Mouse (Mus musculus): ENCODE results near the gene Syngap1.
"Not testable (repeated sequence)": the region's sequence is repeated elsewhere in the genome, so short reads cannot be mapped to it uniquely, and the experiment has no call there.

The Syngap1 gene

DNA sequence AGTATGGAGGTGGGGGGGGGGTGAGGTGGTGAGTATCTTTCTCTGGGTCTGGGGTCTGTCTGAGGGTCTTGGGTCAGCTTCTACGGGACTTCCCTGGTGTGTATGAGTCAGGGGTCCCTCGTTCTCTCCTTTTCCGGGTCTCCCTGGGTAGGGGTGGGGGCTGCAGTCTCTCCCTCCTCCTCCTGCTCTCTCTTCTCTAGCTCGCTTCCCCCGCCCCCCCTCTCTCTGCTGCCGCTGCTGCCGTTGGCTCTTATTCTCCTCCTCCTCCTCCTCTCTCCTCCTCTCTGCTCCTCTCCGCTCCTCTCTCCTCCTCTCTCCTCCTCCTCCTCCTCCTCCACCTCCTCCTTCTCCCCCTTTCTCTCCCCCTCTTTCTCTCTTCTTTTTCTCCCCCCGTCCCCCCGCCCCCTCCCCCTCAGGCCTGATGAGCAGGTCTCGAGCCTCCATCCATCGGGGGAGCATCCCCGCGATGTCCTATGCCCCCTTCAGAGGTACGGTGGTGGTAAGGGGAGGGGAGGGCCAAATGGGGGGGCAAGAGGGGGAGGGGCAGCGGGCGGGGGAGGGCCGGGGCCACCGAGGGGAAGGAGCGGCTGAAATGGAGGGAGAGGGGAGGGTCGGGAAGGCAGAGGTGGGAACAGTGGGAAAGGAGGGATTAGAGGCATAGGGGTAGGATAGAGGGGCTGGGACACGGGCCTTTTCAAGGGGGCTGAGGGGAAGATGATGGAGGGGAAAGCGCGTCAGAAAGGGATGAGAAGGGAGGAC lies at the start of gene Syngap1:
Gene Syngap1, plus strand, starts transcription at position 223 of the 759 bp plus-strand sequence.
- DNase-seq, result peak; percentile 61

DNA sequence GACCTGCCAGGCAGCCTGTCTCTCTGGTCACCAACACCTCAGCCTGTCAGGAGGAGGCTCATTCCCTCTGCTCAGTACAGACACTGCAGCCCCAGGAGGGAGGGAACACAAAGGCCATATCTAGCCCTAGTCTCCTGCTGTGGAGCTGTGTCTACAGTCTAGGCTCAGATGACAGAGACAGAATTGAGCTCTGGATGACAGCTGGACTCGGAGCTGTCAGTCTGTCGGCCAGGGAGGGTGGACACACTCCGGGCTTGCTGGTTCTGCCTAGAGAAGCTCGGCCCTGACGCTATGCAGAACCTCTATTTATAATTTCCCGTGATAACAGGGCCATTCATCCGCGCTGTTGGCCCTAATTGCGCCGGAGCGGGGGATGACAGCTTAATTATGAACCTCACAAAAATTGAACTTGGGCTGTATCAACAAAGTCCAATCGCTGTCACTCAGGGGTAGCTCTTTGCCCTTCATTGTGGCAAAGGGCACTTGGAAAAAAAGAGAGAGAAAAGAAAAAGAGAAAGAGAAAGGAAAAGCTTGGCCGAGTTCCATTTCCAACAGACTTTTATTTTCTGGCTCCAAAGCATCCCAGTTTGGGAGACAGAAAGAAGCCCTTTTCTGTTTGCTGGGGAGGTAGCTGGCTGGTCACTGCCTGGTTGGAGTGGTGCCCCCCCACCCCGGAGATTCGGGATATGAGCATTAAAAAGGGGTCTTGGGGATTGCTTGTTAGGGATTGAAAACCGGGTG lies 48.2 kb upstream of the Syngap1 start:
- peak; percentile 24 for DNase-seq

DNA sequence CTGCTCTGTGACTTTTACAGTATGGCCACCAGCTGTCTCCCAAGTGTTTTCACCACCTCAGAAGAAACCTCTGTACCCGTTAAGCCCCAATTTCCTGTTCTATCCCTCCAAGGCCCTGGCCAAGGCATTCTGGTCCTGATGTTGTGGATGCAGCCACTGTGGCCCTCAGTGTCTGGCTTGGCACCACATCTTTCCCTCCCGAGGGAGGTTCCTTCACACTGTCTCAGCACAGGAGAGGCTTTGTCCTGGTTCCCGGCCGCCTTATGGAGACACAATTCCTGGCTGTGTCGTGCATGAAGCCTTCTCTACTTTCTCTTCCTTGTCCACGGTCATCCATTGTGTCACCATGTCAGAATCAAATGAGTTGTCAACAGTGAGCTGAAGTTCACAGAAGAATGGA lies 47.6 kb upstream of the Syngap1 start:
- DNase-seq, result no peak

DNA sequence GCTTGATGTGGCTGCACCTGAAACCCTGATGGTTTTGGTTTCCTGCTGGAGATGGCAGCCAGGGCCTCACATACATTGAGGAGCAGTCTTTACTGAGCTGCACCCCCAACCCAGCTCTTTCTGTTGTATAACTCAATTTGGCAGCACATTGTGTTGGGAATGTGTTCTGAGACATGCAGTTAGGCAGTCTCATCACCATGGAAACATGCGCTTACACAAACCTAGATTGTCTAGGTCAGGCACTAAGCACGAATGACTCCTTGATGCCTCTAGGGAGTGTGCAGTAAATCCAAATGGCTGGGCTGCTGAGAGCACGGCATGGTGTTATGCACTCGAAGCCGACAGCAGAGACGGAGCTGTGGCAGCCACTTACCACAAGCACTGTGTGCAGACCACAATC lies 46.7 kb upstream of the Syngap1 start:
- peak; percentile 66 for DNase-seq

DNA sequence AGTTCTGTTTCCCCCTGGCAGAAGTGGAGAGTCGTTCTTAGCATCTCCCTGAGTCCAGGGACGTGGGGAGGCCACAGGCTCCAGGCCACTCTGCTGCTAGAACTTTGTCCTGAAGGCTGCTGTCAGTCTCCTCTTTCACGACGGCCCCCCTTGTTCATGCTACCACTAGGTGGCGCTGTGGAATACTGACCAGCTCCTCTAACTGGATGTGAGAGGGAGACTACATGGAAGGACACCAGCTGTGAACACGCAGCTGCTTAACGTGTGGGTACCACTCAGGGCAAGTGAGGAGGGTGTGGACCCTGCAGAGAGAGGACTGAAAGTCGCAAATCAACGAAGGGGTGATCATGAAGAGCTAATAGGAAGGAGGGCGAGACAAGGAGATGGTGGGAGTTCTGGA lies 45.5 kb upstream of the Syngap1 start:
- peak; percentile 43 for DNase-seq

DNA sequence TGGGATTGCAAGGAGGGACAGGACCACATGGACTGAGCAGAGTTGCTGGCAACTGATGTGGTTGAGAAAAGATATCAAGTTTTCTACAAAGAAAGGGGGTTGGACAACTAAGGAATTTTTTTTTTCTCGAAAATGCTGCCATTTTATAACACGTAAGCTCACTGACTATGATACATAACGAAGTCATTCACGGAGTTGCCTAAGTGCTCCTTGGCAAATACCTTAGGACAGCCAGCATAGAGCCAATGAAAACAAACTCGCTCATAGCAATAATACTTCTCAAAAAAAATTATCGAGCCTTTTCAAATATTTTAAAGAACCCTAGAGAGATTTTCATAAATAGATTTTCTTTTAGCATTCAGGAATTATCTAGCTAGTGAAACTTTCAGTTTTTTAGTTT lies 40.1 kb upstream of the Syngap1 start:
- no peak for DNase-seq

DNA sequence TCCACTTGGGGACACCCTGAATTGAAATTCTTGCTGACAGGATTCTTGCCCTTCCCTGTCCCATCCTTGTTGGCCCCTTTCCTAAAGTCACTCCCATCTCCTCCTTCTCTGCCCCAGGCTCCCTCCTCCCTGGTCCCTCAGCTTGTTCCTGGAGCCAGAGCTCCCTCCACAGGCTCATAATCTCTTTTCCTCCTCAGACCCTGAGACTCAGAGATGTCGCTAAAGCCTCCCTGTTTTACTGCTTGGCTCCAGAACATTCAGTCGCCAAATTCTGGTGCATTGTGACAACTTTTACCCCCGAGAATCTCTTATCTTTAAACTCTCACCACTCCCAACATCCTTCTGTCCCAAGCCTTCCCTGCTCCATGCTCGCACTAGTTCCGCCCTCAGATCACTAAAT lies 36.7 kb upstream of the Syngap1 start:
- DNase-seq, result no peak

DNA sequence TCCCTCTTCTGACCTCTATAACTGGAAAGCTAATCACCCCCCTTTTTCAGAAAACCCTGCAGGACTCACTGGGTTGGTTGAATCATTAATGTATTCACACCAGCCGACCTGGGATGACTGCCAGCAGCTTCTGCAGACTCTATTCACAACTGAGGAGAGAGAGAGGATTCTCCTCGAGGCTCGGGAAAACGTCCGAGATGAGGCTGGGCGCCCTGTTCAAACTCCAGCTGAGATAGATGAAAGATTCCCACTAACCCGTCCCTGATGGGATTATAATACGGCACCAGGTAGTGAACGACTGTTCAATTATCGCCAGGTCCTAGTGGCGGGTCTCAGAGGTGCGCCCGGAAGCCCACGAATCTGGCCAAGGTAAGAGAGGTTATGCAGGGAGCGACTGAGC lies 33.5 kb upstream of the Syngap1 start:
- DNase-seq, result not testable (repeated sequence)

DNA sequence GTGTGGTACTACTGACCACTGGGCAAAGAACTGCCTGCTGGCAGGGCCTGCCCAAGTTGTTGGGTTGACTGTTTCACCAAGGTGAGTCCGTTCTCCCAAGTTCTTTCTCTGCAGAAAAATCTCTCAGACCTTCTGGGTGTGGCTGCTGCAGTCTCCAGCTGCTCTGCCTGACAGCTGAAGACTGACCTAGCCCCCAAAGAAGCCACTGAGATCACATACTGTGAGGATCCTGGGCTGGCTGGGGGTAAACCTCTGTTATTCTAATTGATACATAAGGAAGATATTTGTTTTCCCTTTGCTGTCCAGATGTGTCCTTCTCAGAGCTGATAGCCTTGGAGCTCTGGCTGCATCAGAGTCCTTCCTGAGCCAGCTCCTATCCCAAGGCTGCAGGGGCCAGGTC lies 25.8 kb upstream of the Syngap1 start:
- DNase-seq, result no peak

DNA sequence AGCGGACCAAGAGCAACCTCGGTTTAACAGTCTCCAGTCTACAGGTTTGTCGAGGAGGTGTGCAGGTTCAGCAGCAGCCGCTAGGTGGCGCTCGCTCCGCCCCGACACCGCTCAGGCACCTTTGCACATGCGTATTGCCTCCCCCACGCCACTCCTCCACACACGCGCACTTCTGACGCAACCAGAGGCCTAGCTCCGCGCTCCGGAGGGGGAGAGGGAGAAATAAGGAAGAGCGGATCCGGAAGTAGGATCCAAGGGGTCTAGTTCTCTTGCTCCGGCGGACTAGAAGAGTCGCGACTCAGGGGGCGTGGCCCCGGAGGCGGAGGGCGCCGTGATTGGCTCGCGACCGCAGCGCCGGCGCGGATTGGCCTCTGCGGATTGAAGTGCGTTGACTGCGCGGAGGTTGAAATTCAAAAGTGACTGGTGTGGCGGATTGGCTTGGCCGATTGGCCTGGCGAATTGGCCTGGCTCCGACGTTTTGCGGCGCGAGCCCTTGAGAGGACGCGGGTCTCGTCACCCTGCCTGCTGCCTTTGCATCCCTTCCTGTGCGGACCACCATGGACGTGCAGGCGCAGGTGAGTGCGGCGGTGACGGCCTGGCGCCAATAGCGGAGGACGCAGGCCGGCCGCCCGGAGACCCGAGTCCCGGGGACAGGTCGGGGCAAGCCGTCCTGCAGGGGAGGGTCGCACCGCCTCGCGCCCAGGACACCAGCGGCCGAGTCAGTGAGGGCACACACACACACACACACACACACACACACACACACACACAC lies 24.2 kb upstream of the Syngap1 start, which contains the start of gene Kifc5b:
Gene Kifc5b, plus strand, starts transcription at position 381 of the 772 bp plus-strand sequence.
- DNase-seq, result peak; percentile 99

DNA sequence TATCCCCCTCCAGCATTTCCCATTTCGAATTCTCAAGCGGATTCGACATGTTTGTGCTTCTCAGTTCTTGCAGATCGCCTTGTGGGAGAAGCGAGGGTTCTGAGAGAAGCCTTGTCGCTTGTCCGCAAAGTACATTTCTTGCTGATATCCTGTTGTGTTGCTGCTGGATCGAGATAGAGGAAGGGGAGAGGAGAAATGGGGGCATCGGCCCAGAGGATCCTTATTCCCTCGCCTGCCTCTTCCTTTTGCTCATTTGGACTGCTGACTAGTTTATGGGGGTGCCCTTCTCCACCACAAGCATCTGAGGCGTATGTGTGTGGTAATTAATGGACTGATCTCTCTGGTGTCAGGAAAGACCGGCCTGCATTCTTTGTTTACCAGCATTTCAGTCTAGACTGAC lies 23.5 kb upstream of the Syngap1 start:
- DNase-seq, result not testable (repeated sequence)

DNA sequence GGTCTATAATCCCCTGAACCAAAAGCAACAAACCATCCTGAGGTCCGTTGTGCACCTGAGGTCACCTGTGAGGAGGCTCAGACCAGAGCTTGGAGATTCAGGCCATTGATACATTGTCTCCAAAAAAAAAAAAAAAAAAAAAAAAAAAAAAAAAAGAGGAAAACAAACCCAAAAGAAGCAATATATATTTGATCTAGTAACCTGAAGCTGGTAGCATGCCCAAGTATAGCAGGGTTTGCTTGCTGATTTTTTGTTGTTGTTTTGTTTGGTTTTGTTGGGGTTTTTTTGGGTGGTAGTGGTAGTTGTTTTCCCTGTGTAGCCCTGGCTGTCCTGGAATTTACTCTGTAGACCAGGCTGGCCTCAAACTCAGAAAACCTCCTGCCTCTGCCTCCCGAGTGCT lies 22.7 kb upstream of the Syngap1 start:
- DNase-seq, result no peak

DNA sequence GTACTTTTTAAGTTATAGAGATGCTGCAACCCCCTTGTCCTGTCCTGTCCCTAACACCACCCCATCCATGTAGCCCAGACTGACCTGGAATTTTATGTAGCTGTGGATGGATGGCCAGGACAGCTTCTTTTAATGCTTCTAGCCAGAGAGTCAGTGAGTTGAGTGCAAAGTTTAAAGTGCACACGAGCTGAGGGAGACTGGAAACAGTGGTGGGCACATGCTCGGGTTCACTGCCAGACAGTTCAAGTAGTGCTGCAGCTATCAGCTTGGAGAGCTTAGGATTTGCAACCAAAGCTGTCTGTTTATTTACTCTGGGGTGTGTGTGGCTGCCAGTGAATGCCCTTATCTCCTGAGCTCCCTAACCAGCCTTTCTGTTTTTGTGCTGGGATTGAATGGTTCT lies 21.5 kb upstream of the Syngap1 start:
- DNase-seq, result not testable (repeated sequence)

DNA sequence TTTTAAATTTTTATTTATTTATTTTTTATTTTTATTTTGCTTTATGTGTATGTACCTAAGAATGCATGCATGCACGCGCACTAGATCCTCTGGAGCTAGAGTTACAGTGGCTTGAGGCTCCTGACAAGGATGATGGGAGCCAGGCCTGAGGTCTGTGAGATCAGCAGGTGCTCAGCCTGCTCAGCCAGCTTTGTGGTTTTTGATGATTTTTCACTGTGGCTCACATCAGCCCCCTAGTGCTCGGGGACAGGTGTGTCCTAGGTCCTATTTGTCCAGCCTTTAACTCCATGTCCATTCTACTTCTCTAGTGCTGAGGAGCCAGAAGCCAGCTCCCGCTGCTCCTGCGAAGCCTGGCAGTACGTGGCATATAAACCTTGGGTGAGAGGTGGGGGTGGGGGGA lies 18.7 kb upstream of the Syngap1 start:
- DNase-seq, result not testable (repeated sequence)

DNA sequence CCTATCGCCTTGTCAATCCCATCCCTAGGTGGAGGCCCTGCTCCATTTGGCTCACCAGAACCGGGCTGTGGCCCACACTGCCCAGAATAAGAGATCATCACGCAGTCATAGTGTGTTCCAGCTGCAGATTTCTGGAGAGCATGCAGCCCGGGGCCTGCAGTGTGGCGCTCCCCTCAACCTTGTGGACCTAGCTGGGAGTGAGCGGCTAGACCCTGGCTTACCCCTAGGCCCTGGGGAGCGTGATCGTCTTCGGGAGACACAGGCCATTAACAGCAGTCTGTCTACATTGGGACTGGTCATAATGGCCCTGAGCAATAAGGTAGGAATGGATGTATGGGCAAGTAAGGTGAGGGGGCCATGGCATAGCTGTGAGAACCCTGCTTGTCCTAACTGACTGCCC lies 15.6 kb upstream of the Syngap1 start:
- not testable (repeated sequence) for DNase-seq

DNA sequence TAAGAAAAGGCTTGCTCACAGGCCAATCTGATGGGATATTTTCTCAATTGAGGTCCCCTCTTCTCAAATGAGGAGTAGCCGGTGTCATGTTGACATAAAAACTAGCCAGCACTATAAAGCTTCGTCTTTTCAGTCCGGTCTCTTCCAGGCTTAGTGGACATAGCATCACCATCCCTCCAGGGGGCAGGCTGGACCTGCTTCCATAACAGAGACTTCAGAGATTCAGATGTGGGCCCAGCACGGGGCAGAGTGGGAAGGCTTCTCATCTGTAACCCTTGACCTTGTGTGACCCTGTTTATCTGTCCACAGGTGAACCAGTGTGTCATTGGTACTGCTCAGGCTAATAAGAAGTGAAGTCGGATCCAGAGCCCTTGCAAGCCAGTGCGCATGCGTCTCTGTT lies 9.3 kb upstream of the Syngap1 start:
- not testable (repeated sequence) for DNase-seq

DNA sequence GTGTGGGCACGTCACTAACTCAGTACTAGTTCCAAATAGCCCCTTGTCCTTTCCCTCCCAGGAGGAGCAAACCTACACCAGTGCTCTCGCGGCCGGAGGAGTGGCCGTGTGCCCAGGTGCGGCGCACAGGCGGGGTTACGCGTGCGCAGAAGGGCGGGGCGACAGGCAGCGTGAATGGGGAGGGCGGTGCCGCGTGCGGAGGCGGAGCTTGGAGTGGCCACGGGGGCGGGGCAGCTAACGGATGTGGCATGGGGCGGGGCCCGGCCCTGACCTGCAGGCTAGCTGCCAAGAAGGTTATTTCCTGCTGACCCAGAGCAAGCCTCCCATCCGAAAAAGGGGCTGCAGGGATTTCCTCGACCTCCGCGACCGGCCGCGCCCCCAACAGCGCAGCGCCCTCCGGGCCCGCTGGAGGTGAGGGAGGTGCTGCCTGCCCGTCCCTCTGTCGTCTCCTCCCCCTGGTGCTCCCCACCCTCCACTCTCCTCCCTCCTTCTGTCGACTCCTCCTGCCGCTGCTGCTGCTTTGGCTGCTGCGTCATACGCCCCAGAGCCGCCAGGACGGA lies 8.1 kb upstream of the Syngap1 start, which contains the start of gene Phf1:
Gene Phf1, plus strand, starts transcription at position 214 of the 560 bp plus-strand sequence.
- DNase-seq, result peak; percentile 96

DNA sequence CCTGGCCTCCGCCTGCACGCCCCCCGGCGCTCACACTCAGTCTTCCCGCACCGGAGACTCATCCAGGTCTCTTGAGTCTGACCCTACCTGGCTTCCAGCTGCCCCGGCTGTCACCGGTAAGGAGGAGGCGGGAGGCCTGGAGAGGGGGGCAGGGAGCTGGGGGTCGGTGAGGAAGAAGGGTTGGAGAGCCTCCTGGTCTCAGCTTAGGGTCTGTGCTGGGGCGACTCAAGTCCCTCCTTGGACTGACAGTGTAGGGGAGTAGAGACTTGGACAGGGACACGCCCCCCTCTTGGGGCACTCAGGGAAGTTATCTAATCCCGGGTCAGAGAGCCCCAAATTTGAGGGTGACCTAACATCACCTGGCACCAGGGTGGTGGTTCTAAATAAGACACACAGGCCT lies 7.6 kb upstream of the Syngap1 start:
- no peak for DNase-seq

DNA sequence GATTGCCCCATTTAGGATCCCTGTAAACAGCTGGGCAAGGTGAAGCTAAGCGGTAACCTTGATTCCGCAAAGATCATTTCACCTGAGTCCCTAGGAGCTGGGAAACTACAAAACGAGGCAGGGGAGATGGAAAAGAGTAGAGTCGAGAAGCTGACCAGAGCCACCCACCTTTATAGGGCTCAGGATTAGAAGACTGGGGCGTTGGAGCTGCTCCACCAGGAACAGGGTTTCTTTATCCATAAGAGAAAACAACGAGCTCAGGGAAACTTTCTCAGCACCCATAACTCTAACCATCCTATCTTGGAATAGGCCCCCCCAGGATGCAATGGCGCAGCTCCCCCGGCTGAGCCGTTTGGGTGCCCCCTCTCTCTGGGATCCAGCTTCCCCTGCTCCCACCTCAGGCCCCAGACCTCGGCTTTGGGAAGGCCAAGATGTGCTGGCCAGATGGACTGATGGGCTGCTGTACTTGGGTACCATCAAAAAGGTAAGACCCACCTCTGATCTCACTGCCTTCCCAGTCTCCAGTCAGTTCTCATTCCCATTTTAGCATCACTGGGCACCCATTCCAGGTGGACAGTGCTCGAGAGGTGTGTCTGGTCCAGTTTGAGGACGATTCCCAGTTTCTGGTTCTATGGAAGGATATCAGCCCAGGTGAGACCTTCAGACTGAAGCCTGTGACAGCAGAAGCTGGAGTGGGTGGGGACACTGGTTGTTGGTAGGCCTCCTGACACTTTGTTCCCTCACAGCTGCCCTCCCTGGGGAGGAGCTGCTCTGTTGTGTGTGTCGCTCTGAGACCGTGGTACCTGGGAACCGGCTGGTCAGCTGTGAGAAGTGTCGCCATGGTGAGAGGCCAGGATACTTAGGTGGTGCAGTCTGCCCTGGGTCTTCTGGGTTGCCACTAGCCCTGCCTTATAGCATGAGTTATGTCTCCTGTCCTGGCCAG lies 6.9 kb upstream of the Syngap1 start:
- DNase-seq, result no peak

DNA sequence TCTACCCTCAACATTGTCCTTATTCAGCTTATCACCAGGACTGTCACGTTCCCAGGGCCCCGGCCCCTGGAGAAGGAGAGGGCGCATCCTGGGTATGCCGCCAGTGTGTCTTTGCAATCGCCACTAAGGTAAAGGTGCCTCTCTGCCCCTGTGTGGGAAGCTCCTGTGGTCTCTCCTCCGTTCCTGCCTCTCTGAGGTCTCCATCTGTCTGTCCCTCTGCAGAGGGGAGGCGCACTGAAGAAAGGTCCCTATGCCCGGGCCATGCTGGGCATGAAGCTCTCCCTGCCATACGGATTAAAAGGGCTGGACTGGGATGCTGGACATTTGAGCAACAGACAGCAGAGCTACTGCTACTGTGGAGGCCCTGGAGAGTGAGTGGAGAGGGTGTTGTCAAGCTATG lies 6.0 kb upstream of the Syngap1 start:
- DNase-seq, result no peak

DNA sequence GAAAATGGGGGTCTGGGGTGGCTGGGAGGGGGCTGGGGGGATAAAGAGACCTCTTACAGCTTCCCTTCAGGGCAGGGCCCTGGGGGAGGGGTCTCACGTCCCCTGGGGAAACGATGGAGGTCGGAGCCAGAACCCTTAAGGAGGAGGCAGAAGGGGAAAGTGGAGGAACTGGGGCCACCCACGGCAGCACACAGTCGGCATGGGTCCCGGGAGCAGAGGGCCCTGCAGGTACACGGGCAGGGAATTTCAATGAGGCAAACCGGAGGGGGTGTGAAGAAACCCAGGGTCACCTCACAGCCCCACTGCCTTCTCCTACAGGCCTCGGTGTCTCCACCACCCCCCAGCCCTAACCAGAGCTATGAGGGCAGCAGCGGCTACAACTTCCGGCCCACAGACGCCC lies 4.6 kb upstream of the Syngap1 start:
- DNase-seq, result no peak

Measured in right cerebral cortex, adult 18-20 months (tissue).